Mouse (Mus musculus): Measurements from ENCODE around the gene Opalin.

The Opalin gene

GRCm38 (mm10) chr19:41076906-41077305, at the start of gene Opalin:
TSS of gene Opalin (minus strand) at chr19:41077113.
- in situ Hi-C loops (cut with MseI, MboI), result no loop called here

GRCm38 (mm10) chr19:41123009-41123408, 46.1 kb upstream of the Opalin start:
- in situ Hi-C loops (cut with MseI, MboI), result no loop called here

- in situ Hi-C loops (cut with MseI, MboI), result loop anchor here in 1 of 2 experiments (10.0 kb wide), 1 partner anchor 85 kb away; the partner anchor contains the start of gene Tll2
Measured at GRCm38 (mm10) chr19:41119924-41120323, 43.0 kb upstream of the Opalin start.

- in situ Hi-C loops (cut with MseI, MboI), result loop anchor here in 1 of 2 experiments (10.0 kb wide), 1 partner anchor 86 kb away; the partner anchor contains the start of gene Tll2
Measured at GRCm38 (mm10) chr19:41118346-41118745, 41.4 kb upstream of the Opalin start.

- in situ Hi-C loops (cut with MseI, MboI), result loop anchor here in 1 of 2 experiments (10.0 kb wide), 1 partner anchor 87 kb away; the partner anchor contains the start of gene Tll2
Measured at GRCm38 (mm10) chr19:41117334-41117733, 40.4 kb upstream of the Opalin start.

- in situ Hi-C loops (cut with MseI, MboI), result loop anchor here in 1 of 2 experiments (10.0 kb wide), 1 partner anchor 90 kb away; the partner anchor contains the start of gene Tll2
Measured at GRCm38 (mm10) chr19:41114611-41115010, 37.7 kb upstream of the Opalin start.

GRCm38 (mm10) chr19:41113911-41114531, 37.1 kb upstream of the Opalin start:
- in situ Hi-C loops (cut with MseI, MboI), result loop anchor here in 1 of 2 experiments (10.0 kb wide), 1 partner anchor 91 kb away; the partner anchor contains the start of gene Tll2

- in situ Hi-C loops (cut with MseI, MboI), result loop anchor here in 1 of 2 experiments (10.0 kb wide), 1 partner anchor 92 kb away; the partner anchor contains the start of gene Tll2
Measured at GRCm38 (mm10) chr19:41112609-41113008, 35.7 kb upstream of the Opalin start.

GRCm38 (mm10) chr19:41109991-41110390, 33.1 kb upstream of the Opalin start:
- in situ Hi-C loops (cut with MseI, MboI), result loop anchor here in 1 of 2 experiments (10.0 kb wide), 1 partner anchor 95 kb away; the partner anchor contains the start of gene Tll2

- in situ Hi-C loops (cut with MseI, MboI), result no loop called here
Measured at GRCm38 (mm10) chr19:41109496-41109895, 32.6 kb upstream of the Opalin start.

GRCm38 (mm10) chr19:41108666-41109065, 31.8 kb upstream of the Opalin start:
- in situ Hi-C loops (cut with MseI, MboI), result no loop called here

- in situ Hi-C loops (cut with MseI, MboI), result no loop called here
Measured at GRCm38 (mm10) chr19:41107530-41107929, 30.6 kb upstream of the Opalin start.

- in situ Hi-C loops (cut with MseI, MboI), result no loop called here
Measured at GRCm38 (mm10) chr19:41104922-41105321, 28.0 kb upstream of the Opalin start.

GRCm38 (mm10) chr19:41101390-41101789, 24.5 kb upstream of the Opalin start:
- in situ Hi-C loops (cut with MseI, MboI), result no loop called here

- in situ Hi-C loops (cut with MseI, MboI), result no loop called here
Measured at GRCm38 (mm10) chr19:41100863-41101262, 23.9 kb upstream of the Opalin start.

- in situ Hi-C loops (cut with MseI, MboI), result no loop called here
Measured at GRCm38 (mm10) chr19:41097038-41097437, 20.1 kb upstream of the Opalin start.

- in situ Hi-C loops (cut with MseI, MboI), result no loop called here
Measured at GRCm38 (mm10) chr19:41091901-41092300, 15.0 kb upstream of the Opalin start.

GRCm38 (mm10) chr19:41089833-41090232, 12.9 kb upstream of the Opalin start:
- in situ Hi-C loops (cut with MseI, MboI), result no loop called here

GRCm38 (mm10) chr19:41088491-41088890, 11.6 kb upstream of the Opalin start:
- in situ Hi-C loops (cut with MseI, MboI), result no loop called here

GRCm38 (mm10) chr19:41087901-41088300, 11.0 kb upstream of the Opalin start:
- in situ Hi-C loops (cut with MseI, MboI), result no loop called here

- in situ Hi-C loops (cut with MseI, MboI), result no loop called here
Measured at GRCm38 (mm10) chr19:41086700-41087099, 9.8 kb upstream of the Opalin start.

GRCm38 (mm10) chr19:41086289-41086688, 9.4 kb upstream of the Opalin start:
- in situ Hi-C loops (cut with MseI, MboI), result no loop called here

GRCm38 (mm10) chr19:41083646-41084045, 6.7 kb upstream of the Opalin start:
- in situ Hi-C loops (cut with MseI, MboI), result no loop called here

All from mouse trophoblast stem cell (cell line).